Mouse (Mus musculus): Measurements from ENCODE around the gene B3gnt2. TPM values are rescaled to one million over a fixed set of nuclear protein-coding genes. Genes with fewer than 3 reads are reported as not detected.

B3gnt2 gene
- polyA plus RNA-seq, 1 experiment = 20.5 TPM

- Histone ChIP-seq H3K27ac (ENCODE audit: insufficient read depth, low read depth, low read length) (no peak overlapping the region), H3K4me3 (ENCODE audit: insufficient read depth, low read length) (no peak overlapping the region), H3K4me1 (ENCODE audit: control insufficient read depth, insufficient read depth, low read length) (peaks cover 10% of the 10 kb centered on the region; the same call in 1 of the 2 replicates)
- TF ChIP-seq CTCF (IDR thresholded peaks at IDR 0.05; ENCODE audit: low read depth, low read length) (no peak), POLR2A (IDR thresholded peaks at IDR 0.05; ENCODE audit: borderline replicate concordance, low read depth, low read length) (no peak)
Observed at GRCm38 (mm10) chr11:22826051-22826450, 34.7 kb downstream of the B3gnt2 start.

- Histone ChIP-seq H3K27ac (ENCODE audit: insufficient read depth, low read depth, low read length) (no peak overlapping the region), H3K4me1 (ENCODE audit: control insufficient read depth, insufficient read depth, low read length) (peaks cover 10% of the 10 kb centered on the region; the same call in 1 of the 2 replicates), H3K4me3 (ENCODE audit: insufficient read depth, low read length) (no peak overlapping the region)
- TF ChIP-seq CTCF (IDR thresholded peaks at IDR 0.05; ENCODE audit: low read depth, low read length) = no peak
Observed at GRCm38 (mm10) chr11:22825548-22825947, 35.2 kb downstream of the B3gnt2 start.

DNA sequence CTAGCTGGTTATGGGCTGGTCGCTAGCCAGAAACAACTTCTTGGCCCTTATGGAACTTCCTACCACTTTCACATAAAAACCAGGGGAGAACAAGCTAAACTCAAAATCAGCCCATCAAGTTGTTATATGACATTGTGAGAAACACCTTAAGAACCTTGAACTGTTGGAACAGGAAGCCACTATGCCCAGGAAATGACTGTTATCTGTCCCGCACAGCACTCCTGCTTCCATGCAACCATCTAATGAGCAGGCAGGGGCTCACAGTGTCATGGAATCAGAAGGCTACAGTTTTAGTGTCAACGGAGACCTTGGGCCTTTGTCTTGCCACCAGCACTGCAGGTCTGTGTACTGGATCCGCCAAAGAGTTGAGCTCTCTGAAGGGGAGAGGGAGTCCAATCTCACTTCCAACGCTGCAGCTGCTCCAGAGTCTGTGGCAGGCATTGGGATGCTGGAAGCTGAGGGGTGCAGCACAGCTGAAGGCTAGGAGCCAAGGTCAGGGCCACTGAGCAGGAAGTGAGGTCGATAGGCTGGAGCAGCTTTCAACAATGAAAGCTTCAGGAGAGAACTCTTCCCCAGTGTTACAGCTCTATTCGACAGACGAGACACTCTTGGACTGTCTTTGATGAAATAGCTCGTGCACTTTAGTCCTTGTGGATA is 36.6 kb downstream of the B3gnt2 start:
- H3K27ac ChIP-seq (ENCODE audit: insufficient read depth, low read depth, low read length) = no peak overlapping the region
- no peak overlapping the region for H3K4me3 ChIP-seq (ENCODE audit: insufficient read depth, low read length)
- TF ChIP-seq CTCF (IDR thresholded peaks at IDR 0.05; ENCODE audit: low read depth, low read length) = no peak
- TF ChIP-seq POLR2A (IDR thresholded peaks at IDR 0.05; ENCODE audit: borderline replicate concordance, low read depth, low read length) = no peak
- H3K4me1 ChIP-seq (ENCODE audit: control insufficient read depth, insufficient read depth, low read length) = peaks cover 17% of the 10 kb centered on the region

DNA sequence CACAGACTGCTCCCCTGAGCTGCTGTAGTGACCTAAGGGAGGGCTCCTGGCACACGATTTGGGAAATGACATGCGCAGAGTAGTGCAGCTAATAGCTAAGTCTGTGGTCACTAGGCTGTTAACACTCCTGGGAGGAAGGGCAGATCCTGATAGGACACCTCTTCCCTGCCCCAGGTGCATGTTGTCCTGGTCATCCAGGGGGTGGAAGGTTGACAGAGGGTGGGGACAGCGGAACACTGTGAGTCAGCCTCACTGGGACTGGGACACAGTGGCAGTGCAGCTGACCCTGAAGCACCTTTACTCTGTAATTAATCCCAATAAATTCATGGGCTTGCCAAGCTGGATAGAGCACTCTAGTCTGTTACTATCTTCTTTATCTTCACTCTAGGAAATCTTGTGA is 39.5 kb downstream of the B3gnt2 start:
- H3K27ac ChIP-seq (ENCODE audit: insufficient read depth, low read depth, low read length) = no peak overlapping the region
- H3K4me1 ChIP-seq (ENCODE audit: control insufficient read depth, insufficient read depth, low read length) = peaks cover 23% of the 10 kb centered on the region
- H3K4me3 ChIP-seq (ENCODE audit: insufficient read depth, low read length) = no peak overlapping the region
- no peak for TF ChIP-seq POLR2A (IDR thresholded peaks at IDR 0.05; ENCODE audit: borderline replicate concordance, low read depth, low read length)
- no peak for TF ChIP-seq CTCF (IDR thresholded peaks at IDR 0.05; ENCODE audit: low read depth, low read length)

GRCm38 (mm10) chr11:22818371-22818770 is 42.4 kb downstream of the B3gnt2 start:
- H3K4me1 ChIP-seq (ENCODE audit: control insufficient read depth, insufficient read depth, low read length) = peaks cover 50% of the 10 kb centered on the region
- peak overlapping the region; percentile 88 for H3K27ac ChIP-seq (ENCODE audit: insufficient read depth, low read depth, low read length)

DNA sequence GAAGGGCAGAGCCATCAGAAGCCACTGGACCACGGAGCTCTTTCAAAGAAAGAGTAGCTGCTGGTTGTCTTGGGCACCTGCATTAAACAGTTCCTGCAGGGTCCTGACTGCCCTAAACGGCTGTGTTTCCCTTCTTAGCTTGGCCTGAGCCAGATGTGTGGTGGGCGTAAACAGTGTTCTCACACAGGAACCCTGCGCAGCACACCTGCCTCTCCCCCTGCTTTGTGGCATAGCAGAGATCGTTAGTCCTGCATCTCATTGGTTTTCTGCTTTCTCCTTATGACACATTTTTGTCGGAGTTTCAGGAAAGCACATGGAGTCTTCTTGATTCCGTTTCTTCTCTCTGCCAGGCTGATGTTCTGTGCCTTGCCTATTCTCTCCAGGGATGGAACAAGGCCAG is 44.9 kb downstream of the B3gnt2 start:
- TF ChIP-seq CTCF (IDR thresholded peaks at IDR 0.05; ENCODE audit: low read depth, low read length) (no peak), POLR2A (IDR thresholded peaks at IDR 0.05; ENCODE audit: borderline replicate concordance, low read depth, low read length) (no peak)
- H3K4me3 ChIP-seq (ENCODE audit: insufficient read depth, low read length) = no peak overlapping the region
- H3K4me1 ChIP-seq (ENCODE audit: control insufficient read depth, insufficient read depth, low read length) = peaks cover 71% of the 10 kb centered on the region
- H3K27ac ChIP-seq (ENCODE audit: insufficient read depth, low read depth, low read length) = peak overlapping the region; percentile 89

More at GRCm38 (mm10) chr11:22818371-22818770, 42.4 kb downstream of the B3gnt2 start:
- H3K4me3 ChIP-seq (ENCODE audit: insufficient read depth, low read length) = no peak overlapping the region
- no peak for TF ChIP-seq POLR2A (IDR thresholded peaks at IDR 0.05; ENCODE audit: borderline replicate concordance, low read depth, low read length)
- no peak for TF ChIP-seq CTCF (IDR thresholded peaks at IDR 0.05; ENCODE audit: low read depth, low read length)

- peaks cover 72% of the 10 kb centered on the region for H3K4me1 ChIP-seq (ENCODE audit: control insufficient read depth, insufficient read depth, low read length)
- H3K4me3 ChIP-seq (ENCODE audit: insufficient read depth, low read length) = no peak overlapping the region
- peak overlapping the region; percentile 89 for H3K27ac ChIP-seq (ENCODE audit: insufficient read depth, low read depth, low read length)
- TF ChIP-seq CTCF (IDR thresholded peaks at IDR 0.05; ENCODE audit: low read depth, low read length) (no peak), POLR2A (IDR thresholded peaks at IDR 0.05; ENCODE audit: borderline replicate concordance, low read depth, low read length) (no peak)
Observed at GRCm38 (mm10) chr11:22815143-22815542, 45.6 kb downstream of the B3gnt2 start.

GRCm38 (mm10) chr11:22813921-22814704 is 46.6 kb downstream of the B3gnt2 start:
- Histone ChIP-seq H3K4me3 (ENCODE audit: insufficient read depth, low read length) (0 out of 2 replicates have a peak overlapping the region, but pooled peaks have one; percentile 6), H3K4me1 (ENCODE audit: control insufficient read depth, insufficient read depth, low read length) (peaks cover 64% of the 10 kb centered on the region), H3K27ac (ENCODE audit: insufficient read depth, low read depth, low read length) (peak overlapping the region; percentile 89)
- TF ChIP-seq POLR2A (IDR thresholded peaks at IDR 0.05; ENCODE audit: borderline replicate concordance, low read depth, low read length) (no peak), CTCF (IDR thresholded peaks at IDR 0.05; ENCODE audit: low read depth, low read length) (no peak)

- H3K27ac ChIP-seq (ENCODE audit: insufficient read depth, low read depth, low read length) = peak overlapping the region; percentile 89
- H3K4me1 ChIP-seq (ENCODE audit: control insufficient read depth, insufficient read depth, low read length) = peaks cover 61% of the 10 kb centered on the region
- TF ChIP-seq CTCF (IDR thresholded peaks at IDR 0.05; ENCODE audit: low read depth, low read length) (no peak), POLR2A (IDR thresholded peaks at IDR 0.05; ENCODE audit: borderline replicate concordance, low read depth, low read length) (no peak)
- no peak overlapping the region for H3K4me3 ChIP-seq (ENCODE audit: insufficient read depth, low read length)
Observed at GRCm38 (mm10) chr11:22813427-22813826, 47.3 kb downstream of the B3gnt2 start.

DNA sequence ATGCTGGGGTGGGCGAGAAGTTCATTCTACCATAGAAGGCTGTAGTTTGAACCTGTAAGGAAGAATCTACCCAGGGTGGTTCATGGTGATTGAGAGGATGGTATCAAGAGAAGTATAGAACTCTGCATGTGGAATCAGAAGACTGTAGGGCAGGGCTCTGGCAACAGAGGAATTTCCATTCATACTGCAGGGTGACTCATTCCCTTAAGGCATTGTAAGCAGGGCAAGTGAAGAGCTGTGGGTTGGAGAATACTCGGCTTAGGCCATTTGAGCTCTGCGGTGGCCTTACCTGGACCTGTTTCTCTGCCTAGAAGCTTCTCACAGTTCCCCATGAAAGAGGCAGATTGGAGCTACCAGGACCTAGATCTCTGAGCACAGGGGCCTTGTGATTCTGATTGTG is 49.3 kb downstream of the B3gnt2 start:
- no peak overlapping the region for H3K4me3 ChIP-seq (ENCODE audit: insufficient read depth, low read length)
- TF ChIP-seq POLR2A (IDR thresholded peaks at IDR 0.05; ENCODE audit: borderline replicate concordance, low read depth, low read length) (no peak), CTCF (IDR thresholded peaks at IDR 0.05; ENCODE audit: low read depth, low read length) (no peak)
- H3K4me1 ChIP-seq (ENCODE audit: control insufficient read depth, insufficient read depth, low read length) = peaks cover 58% of the 10 kb centered on the region
- H3K27ac ChIP-seq (ENCODE audit: insufficient read depth, low read depth, low read length) = no peak overlapping the region
